Mouse (Mus musculus) layer of hippocampus, adult 9-10 months (tissue): ENCODE results near the gene Hnrnpl.

Source experiments
- DNase-seq: peaks from one replicate; pipeline ENCODE4 v3.0.0; 2022; ENCODE audit warnings: low spot score

Hnrnpl gene

DNA sequence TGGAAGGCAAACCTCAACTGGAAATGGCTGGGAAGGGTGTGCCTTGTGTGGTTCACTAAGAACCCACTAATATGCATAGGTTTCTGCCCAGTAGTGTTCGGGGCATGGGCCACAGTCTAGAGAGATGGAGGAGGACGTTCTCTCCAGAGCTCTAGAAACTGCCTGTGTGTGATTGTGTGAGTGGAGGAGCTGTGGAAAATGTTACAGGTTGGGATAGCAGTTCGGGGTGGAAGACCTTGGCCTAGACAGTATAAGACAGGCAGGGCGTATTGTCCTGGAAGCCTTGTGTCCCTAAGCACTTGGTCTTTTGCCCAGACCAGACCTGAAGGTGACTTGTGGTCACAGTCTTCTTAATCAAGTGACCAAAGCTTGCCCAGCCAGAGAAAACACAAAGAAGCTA, 4.1 kb downstream of the Hnrnpl start:
- DNase-seq: no peak

DNA sequence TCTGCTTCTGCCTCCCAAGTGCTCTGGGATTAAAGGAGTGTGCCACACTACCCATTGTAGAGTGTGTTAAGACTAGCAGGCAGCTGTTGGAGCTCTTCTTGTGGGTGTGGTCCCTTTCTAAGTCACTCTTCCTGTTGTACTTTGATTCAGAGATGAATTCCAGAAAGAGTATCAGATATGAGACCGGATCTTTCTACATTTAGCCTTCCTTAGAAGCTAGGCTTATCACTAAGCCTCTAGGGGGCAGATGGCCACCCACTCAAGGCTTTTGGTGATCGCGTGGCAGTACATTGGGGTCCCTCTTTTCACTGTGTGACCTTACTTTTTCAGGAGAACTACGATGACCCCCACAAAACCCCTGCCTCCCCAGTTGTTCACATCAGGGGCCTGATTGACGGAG, 4.6 kb downstream of the Hnrnpl start:
- DNase-seq: no peak

DNA sequence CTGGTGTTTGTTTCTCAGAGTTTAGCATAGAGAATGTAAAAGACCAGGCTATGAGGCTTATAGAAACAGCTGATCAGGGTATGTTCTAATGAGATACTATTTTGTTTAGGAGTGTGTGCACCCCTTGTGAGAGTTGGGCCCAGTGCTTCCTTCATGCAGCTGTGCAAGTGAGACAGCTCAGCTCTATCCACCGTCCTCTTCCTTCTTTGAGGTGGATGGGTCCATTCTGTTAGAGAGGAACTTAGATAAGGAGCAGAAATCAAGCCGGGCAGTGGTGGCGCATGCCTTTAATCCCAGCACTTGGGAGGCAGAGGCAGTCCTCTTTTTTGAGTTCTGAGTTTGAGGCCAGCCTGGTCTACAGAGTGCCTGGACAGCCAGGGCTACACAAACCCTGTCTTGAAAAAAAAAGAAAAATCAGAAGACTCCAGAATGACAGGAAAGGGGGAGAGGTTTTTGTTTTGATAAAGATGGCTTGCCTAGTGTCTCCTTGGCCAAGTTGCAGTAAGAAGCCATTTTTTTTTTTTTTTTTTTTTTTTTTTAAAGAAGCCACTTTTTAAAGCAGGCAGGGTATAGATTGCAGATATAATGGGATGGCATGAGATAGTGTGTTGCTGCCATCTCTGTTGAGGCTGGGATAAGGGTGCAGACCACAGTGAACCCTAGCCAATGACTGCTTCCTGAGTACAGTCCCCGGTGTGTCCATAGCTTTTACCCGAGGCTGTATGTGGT, 6.1 kb downstream of the Hnrnpl start:
- DNase-seq: no peak

DNA sequence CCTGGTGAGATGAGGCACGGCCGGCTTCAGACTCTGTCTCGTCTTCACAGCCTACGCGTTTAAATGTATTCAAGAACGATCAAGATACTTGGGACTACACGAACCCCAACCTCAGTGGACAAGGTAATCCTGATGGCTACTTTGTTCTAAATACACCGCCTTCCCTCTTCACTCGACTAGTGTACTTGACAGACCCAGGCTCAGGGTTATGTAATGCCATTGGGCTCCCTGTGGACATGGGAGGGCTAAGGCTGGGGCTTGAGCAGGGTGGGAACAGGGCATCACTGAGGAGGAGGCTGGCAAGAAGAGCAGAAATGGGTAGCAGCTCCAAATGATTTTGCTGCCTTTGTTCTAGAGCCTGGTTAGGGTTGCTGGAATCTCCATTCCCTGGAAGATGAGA, 6.9 kb downstream of the Hnrnpl start:
- DNase-seq: no peak

DNA sequence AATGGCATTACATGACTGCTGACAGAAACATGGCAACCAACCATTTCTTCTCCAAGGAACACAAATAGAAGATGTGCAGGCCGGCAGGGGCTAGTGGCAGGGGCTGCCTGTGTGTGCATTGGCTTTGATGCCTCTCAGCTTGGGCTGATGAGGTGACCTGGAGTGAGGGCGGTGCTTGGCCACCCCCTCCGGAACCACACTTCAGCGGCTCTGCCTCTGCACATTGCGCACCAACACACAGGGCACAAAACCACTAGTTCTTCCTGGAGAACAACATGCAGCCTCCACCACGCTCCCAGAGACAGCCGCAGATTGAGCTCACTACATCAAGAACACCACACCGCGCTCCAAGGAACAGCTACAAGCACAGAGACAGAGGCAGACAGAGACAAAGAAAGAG, 7.9 kb downstream of the Hnrnpl start:
- no peak for DNase-seq

DNA sequence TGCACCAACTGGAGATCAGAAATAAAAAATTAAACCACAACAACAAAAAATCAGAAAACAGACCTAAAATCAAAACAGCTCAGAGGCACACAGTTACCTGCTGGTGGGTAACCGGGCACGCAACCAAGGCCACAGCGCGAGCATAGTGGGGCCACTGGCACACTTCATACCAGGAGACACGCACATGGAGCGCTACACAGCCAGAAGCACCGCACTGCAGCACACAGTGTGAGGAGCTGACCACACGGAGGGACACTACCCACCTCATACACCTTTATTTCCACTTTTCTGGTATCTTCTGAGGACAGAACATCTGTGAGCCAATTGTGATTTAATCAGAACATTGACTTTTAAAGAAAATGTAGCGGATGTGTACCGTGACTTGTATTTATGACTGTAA, 8.6 kb downstream of the Hnrnpl start:
- no peak for DNase-seq

DNA sequence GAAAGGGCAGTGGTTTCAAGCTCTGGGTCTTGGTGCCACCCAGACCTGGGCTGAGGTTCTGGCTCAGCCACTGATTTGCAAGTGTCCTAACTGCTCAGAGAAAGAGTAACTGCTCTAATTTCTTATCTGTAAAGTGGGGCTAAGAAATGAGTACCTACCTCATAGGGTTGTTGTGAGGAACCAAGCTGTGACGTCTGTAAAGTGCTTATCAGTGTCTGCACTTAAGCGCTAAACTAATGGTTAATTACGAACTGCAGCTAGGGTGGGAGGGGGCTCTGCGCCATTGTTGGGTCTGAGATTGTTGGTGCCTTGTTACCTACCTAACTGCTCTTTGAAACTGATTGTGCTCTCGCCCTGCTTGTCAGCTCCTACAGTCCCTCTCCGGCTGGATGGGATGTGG, 9.2 kb downstream of the Hnrnpl start:
- no peak for DNase-seq

DNA sequence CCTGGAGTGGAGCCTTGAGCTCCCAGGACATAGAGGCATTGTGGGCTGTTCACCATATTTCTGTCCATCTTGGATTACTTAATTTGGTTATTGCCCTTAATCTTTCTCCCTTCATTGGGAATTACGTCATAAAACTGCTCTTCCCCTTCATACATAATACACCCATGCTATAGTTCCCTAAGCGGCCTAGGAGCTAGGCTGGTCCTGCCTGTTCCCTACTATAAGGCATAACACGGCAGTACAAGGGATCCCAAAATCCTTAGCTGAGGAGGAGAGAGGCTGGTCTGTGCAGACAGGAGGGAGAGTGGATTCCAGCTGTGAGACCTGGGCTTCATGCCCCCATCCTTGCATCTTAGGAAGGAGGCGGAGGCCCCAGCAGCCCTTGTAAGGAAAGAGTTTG, 9.6 kb downstream of the Hnrnpl start:
- DNase-seq: no peak

DNA sequence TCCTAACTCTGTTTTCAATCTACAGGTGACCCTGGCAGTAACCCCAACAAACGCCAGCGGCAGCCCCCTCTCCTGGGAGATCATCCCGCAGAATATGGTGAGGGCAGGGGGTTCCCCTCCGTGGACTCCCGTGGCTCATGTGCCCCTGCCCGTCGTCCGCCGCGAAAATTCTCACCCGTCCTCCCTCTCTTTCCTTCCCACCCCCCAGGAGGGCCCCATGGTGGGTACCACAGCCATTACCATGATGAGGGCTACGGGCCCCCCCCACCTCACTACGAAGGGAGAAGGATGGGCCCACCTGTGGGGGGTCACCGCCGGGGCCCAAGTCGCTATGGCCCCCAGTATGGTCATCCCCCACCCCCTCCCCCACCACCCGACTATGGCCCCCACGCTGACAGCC, 10.1 kb downstream of the Hnrnpl start:
- no peak for DNase-seq

DNA sequence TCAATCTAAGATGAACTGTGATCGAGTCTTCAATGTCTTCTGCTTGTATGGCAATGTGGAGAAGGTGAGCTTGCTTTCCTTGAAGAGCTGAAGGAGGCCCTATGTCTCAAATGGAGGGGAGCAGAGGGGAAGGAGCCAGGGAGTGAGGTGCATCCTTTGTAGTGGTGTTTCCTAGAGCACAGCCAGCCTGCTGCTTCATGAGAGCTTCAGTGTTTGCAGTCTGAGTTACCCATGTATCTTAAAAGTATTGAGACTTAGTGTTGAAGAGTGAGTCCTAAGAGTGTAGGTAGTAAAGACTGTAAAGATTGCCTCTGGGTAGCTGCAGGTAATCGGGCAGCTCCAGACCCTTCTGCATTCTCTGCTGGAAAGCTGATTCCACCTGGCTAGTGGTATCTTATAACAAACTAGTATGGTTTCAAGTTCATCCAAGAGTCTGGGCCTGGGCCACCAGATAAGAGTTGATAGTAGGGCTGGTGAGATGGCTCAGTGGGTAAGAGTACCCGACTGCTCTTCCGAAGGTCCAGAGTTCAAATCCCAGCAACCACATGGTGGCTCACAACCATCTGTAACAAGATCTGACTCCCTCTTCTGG, 10.6 kb downstream of the Hnrnpl start:
- DNase-seq: no peak

DNA sequence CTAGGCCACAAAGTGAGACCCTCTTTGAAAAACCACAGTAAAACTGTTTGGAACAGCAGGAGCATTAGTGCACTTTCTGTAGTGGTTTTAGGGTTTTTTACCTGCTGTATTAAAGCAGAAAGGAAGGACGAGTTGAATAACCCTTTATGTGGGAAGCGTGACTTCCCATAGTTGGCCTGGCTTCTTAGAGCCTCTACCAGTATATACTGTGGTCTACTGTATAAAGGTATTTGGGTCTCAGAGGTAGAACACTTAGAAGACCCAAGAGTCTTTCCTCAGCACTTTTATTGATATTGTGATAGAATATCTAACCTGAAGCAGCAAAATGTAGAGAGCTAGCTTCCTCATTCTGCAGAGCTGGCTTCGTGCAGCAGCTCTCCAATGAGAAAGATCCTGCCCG, 11.2 kb downstream of the Hnrnpl start:
- no peak for DNase-seq

DNA sequence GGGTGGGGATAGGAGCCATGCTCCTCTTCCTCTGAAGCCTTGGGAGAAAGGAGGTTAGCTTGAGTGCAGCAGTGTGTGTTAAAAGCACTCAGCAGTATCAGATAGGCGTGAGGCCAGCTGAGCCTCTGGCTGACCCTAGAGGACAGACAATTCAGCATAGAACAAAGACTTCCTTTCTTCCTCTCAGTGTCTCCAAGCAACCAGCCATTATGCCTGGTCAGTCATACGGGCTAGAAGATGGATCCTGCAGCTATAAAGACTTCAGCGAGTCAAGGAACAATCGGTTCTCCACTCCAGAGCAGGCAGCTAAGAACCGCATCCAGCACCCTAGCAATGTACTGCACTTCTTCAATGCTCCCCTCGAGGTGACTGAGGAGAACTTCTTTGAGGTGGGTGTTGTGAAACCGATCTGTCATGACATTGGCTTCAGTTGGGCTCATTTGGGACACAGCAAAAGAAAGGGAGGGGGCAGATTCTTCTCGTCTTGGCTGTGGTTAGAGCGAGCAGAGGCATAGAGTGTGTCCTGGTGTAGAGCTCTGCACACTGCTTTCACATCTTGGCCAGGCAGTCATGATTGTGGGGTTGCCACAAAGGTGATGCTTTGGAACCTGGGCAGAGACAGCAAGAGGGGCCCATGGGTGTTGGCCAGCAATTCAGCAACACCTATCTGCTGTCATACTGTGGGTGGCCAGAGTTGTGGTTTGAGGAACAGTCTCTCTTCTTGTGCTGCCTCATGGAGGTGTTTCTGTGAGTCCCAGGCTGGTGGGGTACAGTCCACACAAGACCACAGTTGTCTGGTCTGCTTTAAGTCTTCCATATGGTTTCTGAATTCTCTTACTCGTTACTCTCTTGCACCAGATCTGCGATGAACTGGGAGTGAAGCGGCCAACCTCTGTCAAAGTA, 12.3 kb downstream of the Hnrnpl start:
- no peak for DNase-seq

DNA sequence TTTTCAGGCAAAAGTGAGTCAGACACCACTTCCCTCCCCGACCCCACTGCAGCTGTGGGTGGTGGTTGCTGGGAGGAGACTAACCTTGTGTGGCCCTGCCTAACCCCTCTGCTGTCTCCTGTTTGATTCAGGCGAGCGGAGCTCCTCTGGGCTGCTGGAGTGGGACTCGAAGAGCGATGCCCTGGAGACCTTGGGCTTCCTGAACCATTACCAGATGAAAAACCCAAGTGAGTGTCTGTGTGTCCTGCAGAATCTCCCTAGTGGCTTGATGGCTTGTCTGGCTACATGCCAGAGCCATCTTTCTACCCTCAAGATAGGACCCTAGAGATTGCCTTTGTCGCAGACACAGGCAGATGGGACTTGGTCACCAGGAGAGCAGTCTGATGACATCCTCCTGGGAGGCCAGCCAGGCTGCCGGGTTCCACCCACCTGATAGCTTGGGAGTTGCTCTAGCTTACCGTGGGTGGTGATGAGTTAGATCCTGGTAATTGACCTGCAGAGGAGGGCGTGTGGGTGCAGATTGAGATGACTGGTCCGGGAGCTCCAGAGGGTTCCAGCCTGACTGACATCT, 13.0 kb downstream of the Hnrnpl start:
- DNase-seq: peak; percentile 29

DNA sequence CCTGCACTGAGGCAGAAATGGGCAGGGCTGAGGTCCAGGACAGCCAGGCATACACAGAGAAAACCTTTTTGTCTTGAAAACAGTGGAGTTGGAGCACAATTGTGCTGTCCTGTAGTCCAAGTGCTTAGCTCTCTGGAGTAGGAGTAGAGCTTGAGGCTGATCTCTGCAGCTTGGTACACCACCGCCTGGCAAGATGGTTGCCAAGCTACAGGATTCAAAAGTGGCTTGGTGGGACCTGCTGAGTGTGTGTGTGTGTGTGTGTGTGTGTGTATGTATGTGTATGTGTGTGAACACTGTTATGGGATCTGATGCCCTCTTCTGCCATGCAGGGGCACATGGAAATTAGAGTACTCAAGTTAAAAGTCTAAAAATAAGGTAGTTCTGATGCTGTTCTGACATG, 14.2 kb downstream of the Hnrnpl start:
- DNase-seq: no peak

DNA sequence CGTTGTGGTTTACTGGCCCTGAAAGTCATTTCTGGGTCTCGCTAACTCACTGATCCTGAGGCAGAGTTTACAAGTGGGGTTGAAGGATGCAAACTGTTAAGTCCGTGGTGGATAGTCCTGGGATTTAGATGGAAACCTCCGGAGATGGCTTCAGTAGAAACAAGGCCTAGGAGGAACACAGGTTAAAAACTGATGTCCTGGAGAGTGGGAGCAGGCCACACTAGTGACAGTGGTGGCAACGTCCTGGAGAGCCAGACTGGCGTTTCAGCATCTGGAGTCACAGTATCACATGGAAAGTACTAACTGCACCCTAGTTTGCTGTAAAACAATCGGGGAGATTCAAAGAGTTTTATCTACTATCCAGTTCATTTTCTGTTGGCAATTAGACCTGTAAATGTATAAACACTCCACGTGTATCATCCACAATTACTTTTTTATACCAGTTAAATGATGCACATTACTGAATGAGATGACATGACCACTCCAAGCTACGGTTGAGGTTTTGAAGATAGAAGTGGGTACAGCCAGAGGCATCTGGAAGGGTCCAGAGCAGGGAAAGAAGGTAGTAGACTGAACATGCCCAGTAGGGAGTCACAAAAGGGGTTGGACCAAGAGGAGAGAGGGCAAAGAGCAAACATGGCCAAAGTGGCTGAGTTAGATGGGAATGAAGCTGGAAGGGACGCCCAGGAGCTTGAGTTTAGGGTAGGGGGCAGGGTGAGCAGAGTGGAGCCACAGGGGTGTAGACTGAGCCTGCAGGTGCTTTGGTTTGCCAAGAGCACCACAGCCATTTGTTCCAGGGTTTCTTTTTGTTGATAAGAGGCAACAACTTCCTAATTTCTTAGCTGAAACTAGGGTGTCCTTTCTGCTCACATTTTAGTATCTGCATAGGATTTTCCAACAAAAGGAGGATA, 14.9 kb downstream of the Hnrnpl start:
- no peak for DNase-seq

DNA sequence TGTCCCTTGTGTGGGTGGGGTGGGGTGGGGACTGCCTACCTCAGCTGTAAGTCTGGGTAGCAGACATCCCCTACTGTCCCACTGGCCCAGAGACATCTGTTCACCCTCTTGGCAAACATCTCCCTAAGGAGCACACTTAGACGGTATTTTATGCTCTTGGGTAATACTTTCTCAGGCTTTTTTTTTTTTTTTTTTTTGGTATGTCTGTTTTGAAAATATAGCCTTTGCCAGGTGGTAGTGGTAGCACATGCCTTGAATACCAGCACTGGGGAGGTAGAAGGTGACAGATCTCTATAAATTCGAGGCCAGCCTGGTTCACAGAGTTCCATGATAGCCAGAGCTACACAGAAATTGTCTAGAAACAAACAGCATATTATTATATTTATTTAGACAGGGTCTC, 15.6 kb downstream of the Hnrnpl start:
- DNase-seq: no peak

DNA sequence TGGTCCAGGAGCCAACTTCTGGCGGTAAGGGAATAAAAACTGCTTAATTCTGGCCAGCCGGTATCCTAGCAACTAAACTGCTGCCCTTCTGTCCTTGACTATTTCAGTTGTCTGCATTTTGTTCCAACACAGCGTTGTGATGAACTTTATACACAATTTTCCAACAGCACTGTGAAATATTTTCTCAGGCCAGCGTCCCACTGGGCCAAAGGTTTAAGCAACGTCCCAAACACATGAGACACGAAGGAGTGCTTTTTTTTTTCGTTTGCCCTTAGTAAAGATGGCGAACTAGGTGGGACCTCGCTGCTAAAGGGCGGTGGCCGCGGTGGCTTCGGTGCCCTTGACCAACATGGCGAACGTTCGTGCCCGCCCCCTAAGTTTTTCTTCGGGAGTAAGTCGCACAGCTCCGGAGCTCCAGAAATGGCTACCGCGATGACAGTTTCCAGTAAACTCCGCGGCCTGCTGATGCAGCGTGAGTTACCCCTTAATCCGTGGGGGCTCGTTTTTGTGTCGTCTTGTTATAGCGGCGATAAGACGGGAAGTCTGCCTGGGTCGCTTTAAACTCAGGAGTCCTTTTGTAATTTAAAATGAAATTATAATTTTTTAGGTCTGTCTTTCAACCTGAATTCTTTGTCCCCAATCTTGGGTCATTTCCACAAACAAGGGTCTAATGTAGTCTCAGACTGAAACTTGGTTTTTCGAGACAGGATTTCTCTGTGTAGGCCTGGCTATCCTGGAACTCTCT, 16.8 kb downstream of the Hnrnpl start, which contains the start of gene Ech1:
Gene Ech1, plus strand, starts transcription at position 277 of the 745 bp plus-strand sequence.
- peak; percentile 55 for DNase-seq

DNA sequence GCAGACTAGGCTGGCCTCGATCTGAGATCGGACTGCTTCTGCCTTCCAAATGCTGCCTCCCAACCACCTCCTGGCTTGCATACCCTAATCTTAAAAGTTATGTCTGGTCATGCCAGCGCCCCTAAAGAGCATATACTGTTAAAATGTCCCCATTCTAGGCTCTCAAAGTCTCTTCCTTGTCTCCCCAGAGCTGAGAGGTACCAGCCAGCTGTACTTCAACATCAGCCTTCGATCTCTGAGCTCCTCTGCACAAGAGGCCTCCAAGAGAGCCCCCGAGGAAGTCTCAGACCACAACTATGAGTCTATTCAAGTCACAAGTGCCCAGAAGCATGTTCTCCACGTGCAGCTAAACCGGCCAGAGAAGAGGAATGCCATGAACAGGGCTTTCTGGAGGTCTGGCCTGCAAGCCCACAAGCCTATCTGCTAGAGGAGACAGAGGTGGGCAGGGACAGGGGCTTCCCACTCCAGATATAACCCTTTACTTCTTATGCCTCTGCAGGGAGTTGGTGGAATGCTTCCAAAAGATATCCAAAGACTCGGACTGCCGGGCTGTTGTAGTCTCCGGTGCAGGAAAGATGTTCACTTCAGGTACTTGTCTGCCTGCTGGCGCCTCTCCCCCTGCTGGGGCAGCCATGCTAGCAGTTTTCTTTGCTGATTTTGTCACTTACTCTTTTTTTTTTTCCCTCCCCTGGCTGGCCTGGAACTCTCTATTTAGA, 17.5 kb downstream of the Hnrnpl start:
- no peak for DNase-seq

DNA sequence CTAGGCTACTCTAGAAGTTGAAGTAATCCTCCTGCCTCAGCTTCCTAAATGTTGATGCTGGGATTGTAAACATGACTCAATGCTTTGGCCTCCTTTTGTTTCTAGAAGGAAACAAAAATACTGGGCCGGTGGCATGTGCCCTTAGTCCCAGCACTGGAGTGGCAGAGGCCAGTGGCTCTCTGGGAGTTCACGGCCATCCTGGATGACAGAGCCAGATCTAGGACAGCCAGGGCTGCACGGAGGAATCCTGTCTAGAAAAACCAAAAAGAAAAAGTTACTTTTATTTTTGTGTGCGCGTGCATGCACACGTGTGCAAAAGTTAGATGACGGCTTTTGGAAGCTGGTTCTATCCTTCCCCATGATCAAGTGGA, 18.0 kb downstream of the Hnrnpl start:
- DNase-seq: no peak

DNA sequence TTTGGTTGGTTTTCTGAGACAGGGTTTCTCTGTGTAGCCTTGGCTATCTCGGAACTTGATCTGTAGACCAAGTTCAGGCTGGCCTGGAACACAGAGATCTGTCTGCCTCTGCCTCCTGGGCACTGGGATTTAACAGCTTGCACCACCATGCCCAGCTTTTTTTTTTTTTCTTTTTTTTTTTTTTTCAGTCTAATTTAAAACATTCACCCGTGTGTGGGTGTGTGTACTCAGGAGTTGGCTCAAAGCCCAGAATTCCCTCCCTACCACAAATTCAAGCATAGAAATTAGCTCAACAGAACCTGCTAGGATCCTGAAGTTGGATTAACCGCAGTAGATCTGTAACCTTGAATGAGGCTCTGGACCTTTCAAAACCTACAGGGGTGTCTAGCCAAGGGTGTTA, 19.0 kb downstream of the Hnrnpl start:
- peak; percentile 38 for DNase-seq
